Mouse (Mus musculus): ENCODE measurements around the gene Il17d.

Il17d gene

GRCm38 (mm10) chr14:57524671-57525387 lies at the start of gene Il17d:
Il17d (plus strand) TSS chr14:57524777.
- peak; percentile 63 to 66 for DNase-seq (ENCODE audit: low spot score in 2 of 2)

- peak; percentile 82 to 90 for DNase-seq (ENCODE audit: low spot score in 2 of 2)
Measured at GRCm38 (mm10) chr14:57475057-57475456, 49.5 kb upstream of the Il17d start.

- DNase-seq (ENCODE audit: low spot score in 2 of 2) = no peak
Measured at GRCm38 (mm10) chr14:57482262-57482661, 42.3 kb upstream of the Il17d start.

DNA sequence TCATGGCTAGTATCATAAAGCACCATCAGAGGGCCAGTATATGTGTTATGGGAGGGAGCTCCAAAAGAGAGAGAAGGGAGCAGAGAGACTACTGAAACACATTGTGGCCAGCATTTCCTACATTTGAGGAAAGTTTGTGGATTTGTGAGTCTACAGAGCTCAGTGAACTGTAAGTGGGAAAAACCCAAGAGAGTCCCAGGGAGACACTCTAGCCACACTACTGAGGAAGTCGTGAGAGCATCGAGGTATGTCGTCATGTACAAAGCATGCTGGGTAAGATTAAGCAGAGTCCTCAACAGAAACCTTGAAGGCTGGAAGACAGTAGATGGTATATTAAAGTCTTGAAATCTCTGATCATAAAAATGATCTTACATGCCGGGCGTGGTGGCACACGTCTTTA lies 40.4 kb upstream of the Il17d start:
- DNase-seq (ENCODE audit: low spot score in 2 of 2) = no peak

DNA sequence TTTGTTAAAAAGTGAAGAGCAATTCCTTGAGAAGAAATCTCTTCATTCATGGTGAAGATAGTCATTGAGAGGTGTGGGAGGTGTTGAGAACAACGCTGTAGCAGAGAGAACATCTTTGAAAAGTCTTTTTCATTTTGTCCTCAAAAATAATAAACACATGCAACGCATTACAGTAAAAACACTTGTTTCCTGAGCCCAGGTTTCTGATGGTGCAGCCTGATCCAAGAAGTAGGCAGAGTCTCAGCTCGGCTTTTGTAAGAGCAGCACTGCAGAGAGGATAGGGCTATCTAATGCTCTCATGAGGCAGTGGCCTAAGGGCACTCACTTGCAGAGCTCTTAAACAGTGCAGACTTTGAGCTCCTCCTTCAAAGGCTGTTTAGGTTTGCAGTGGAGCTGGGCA lies 34.9 kb upstream of the Il17d start:
- DNase-seq (ENCODE audit: low spot score in 2 of 2) = no peak

GRCm38 (mm10) chr14:57493840-57494239 lies 30.7 kb upstream of the Il17d start:
- no peak for DNase-seq (ENCODE audit: low spot score in 2 of 2)

- no peak for DNase-seq (ENCODE audit: low spot score in 2 of 2)
Measured at GRCm38 (mm10) chr14:57503729-57504128, 20.8 kb upstream of the Il17d start.

- peak; percentile 71 to 74 for DNase-seq (ENCODE audit: low spot score in 2 of 2)
Measured at GRCm38 (mm10) chr14:57509554-57509953, 15.0 kb upstream of the Il17d start.

GRCm38 (mm10) chr14:57515156-57515762 lies 9.3 kb upstream of the Il17d start:
- DNase-seq (ENCODE audit: low spot score in 2 of 2) = no peak

DNA sequence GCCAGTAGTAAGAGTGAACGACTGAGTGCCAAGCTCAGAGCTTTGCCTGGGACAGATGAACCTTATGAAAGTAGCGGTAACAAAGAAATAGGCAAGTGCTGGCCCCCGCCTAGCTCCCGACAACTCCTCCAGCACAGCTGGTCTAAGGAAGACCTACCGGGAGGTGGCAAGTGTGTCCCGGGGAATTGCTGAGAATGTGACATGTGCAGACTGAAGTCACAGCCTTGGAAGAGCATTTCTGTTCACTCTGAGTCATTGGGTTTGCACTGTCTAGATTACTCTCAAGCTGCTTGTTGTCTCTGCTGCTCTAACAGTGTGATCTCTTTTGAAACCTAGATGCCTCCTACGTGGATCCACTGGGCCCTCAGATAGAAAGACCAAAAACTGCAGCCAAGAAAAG lies 7.6 kb upstream of the Il17d start:
- no peak for DNase-seq (ENCODE audit: low spot score in 2 of 2)

DNA sequence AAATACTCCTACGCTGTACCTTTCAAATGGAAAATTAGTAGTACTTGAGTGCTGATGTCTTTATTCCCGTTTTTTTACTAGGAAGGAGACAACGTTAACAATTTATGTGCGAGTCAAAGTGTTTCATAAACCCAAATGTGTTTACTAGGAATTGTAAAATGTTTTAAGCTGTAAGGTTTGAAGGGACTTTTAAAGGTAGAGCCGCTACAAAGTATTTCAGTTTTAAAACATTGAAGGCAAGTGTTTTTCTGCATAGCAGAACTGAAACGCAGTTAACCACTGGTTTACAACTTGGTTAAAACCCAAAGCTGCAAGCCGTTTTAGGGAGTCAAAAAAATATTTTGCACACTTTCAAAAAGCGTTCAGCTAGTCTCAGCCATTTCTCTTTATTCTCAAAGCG lies 815 bp upstream of the Il17d start:
- DNase-seq (ENCODE audit: low spot score in 2 of 2) = no peak

- peak; percentile 84 to 89 for DNase-seq (ENCODE audit: low spot score in 2 of 2)
Measured at GRCm38 (mm10) chr14:57525388-57526049, 942 bp downstream of the Il17d start.

DNA sequence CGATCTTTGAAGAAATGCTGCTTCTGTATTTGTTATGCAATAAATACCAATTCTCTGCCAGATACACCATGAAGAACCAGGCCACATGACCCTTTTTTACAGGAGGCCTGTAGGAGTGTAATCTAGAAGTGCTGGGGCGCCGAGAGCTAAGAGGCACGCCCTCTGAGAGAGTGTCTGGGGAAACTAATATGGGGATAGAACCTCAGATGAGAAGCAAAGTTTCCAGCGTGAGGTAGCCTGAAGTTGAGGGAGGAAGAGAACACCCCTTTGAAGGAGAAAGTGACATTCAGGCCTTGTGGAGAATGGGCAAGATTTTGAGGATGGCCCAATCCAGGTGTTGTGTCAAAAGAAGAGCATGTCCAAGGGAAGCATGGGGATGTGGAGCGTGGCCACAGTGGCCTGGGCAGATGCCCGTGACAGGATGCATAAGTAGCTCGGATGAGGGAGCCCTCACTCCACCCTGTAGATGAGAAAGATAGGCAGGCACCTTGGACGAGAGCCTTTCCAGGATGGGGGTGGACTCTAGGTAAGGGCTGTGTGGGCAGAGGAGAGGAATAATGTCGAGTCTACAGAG lies 1.6 kb downstream of the Il17d start:
- peak in 1 of 2 experiments; percentile 44 for DNase-seq (ENCODE audit: low spot score in 2 of 2)

DNA sequence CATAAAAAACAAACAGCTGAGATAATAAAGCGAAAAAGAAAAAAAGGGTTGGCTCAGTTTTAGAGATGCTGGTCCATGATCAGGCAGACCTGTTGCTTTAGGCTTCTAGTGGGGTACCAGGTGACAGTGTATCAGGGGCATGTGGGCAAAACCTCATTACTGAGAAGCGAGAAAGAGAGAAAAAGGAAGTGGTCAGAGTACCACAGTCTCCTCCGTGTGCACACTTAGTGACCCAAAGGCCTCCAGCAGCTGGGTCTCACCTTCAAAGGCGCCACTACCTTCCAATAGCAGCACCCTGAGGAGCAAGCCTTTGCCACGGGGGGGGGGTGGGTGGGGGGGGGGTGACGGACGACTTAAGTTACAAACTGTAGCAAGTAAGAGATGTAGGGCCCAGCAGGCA lies 2.5 kb downstream of the Il17d start:
- DNase-seq (ENCODE audit: low spot score in 2 of 2) = no peak

DNA sequence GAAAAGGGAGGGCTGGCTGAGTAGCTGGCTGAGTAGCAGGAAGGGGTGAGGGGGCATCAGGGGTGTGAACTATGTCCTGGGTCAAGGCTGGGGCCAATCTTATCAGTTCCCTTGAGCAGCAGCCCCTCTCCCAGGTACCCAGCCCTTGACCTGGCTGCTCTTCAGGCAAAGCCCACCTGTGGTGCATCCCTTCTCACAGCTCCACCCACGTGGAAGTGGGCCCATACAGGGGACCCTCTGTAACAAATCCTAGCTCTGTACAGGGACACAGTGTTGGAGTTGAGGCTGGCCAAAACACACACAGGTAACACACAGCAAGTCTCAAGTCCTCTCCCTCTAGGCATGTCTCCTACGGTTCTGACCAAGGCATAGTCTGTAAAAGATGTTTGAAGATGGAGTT lies 3.0 kb downstream of the Il17d start:
- DNase-seq (ENCODE audit: low spot score in 2 of 2) = peak in 1 of 2 experiments; percentile 39

DNA sequence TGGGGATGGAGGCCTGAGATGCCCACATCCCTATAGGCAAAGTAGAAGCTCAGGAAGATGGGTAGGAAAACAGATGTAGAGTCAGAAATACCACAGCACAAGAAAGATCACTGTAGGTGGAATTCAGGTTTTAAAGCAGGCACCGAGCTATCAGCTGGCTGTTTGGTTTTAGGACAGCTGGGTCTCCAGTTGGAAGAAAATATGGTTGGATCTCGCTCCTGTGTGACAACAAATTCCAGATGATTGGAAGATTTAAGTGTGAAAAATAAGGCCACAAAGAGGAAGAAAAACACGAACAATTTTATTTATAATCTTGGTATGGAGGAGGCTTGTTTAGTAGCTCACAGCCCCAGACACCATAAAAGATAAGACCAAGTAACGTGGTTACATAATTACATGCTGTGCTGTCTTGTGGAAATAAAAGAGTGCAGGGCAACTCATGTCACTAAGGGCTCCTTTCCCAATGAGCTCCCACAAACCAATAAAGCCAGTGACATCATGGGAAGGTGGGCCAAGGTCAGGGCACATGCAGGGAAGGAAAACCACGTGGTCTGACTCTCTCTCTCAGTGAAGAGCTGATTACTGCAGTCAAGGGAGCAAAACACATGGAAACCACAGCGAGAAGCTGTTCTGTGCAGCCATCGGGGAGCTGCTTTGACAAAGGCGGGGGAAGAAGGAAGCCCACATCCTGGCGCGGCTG lies 4.7 kb downstream of the Il17d start:
- peak; percentile 46 to 49 for DNase-seq (ENCODE audit: low spot score in 2 of 2)

GRCm38 (mm10) chr14:57529786-57530515 lies 5.4 kb downstream of the Il17d start:
- DNase-seq (ENCODE audit: low spot score in 2 of 2) = no peak

GRCm38 (mm10) chr14:57532577-57532976 lies 8.0 kb downstream of the Il17d start:
- DNase-seq (ENCODE audit: low spot score in 2 of 2) = no peak

GRCm38 (mm10) chr14:57533214-57533613 lies 8.6 kb downstream of the Il17d start:
- peak in 1 of 2 experiments; percentile 67 for DNase-seq (ENCODE audit: low spot score in 2 of 2)

GRCm38 (mm10) chr14:57533841-57534240 lies 9.3 kb downstream of the Il17d start:
- peak in 1 of 2 experiments; percentile 31 for DNase-seq (ENCODE audit: low spot score in 2 of 2)

- DNase-seq (ENCODE audit: low spot score in 2 of 2) = peak; percentile 23 to 26
Measured at GRCm38 (mm10) chr14:57534346-57534745, 9.8 kb downstream of the Il17d start.
